Mouse (Mus musculus): ENCODE measurements around the gene Ddb2. TPM values are rescaled to one million over a fixed set of nuclear protein-coding genes. Genes with fewer than 3 reads are reported as not detected.

The Ddb2 gene
- polyA plus RNA-seq, 1 experiment = 3.3 TPM

DNA sequence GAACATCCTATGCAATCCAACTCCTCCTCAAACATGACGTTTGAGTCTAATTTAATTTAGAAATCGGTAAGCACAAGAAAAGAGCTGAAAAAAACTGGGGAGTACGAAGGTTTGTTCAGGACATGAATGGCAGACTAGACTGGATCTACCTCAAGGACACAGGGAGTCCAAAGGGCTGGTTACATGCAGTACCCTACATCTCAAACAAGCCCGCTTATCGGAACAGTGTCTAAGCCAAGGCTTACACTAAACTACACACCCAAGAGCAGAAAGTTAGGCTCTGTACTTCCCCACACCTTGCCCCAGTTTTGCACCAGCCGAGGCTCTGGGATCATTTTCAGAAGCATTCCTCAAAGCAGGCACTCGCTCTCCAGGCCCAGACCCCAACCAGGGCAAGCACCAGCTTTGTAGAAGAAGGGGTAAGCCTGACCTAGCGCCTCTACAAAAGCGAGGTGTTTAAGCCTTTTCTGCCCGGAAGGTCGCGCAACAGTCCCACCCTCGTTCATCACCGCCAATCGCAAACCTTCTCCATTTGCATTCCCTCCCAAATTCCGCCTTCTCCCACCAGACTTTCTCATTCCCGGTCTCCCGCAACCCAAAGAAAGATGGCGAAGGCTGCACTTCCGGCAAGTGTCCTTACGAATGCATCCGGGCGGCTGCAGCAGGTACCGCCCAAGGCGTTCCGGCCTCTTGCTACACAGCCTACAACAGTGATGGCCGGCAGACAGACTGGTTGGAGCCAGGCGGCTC, 34.4 kb downstream of the Ddb2 start, which contains the start of the genes Nr1h3 and Acp2:
Nr1h3 (minus strand) TSS at position 613 of the 750 bp plus-strand sequence.
Acp2 (plus strand) TSS at position 664 of the 750 bp plus-strand sequence.
- peaks cover 5% of the 10 kb centered on the region; the same call in 1 of the 2 replicates for H3K4me1 ChIP-seq (ENCODE audit: control insufficient read depth, insufficient read depth, insufficient read length, low read length)
- peaks cover 18% of the 10 kb centered on the region for H3K36me3 ChIP-seq (ENCODE audit: control insufficient read depth, insufficient read depth, low read length)
- H3K4me3 ChIP-seq (ENCODE audit: low read depth, low read length) = peak within 1 kb of the TSS; percentile 71
- under 1% methylated on average over 28 of the region's 28 CpGs for WGBS
- H3K27ac ChIP-seq (ENCODE audit: insufficient read depth, low read depth, low read length) = peak within 1 kb of the TSS; percentile 96
- no peaks in the 10 kb centered on the region for H3K27me3 ChIP-seq (ENCODE audit: control insufficient read depth, insufficient read depth, low read length)
- no peak for TF ChIP-seq CTCF (IDR thresholded peaks at IDR 0.05; ENCODE audit: extremely low read depth, insufficient read length, insufficient replicate concordance, low read depth, low read length)
- TF ChIP-seq POLR2A (IDR thresholded peaks at IDR 0.05; ENCODE audit: low read depth, low read length) = peak; percentile 70

DNA sequence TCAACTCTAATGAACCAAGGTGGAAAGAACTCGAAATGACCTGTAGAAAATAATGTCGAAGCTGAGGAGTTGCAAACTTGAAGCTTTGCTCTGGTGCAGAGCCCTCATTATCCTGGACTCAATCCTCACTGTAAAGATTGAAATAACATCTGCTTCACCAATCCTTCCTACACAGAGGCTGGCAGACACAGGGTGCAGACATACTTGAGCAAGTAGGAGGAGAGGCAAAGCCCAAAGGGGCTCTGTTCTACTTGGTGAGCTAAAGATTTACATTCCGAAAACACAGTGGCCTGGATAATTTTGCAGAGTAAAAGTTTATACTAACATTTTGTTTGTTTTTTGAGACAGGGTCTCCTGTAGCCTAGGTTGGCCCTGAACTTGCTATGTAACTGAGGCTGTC, 37.9 kb downstream of the Ddb2 start:
- WGBS = 84% methylated on average over 3 of the region's 3 CpGs
- peaks cover 14% of the 10 kb centered on the region; the same call in 1 of the 2 replicates for H3K4me1 ChIP-seq (ENCODE audit: control insufficient read depth, insufficient read depth, insufficient read length, low read length)

DNA sequence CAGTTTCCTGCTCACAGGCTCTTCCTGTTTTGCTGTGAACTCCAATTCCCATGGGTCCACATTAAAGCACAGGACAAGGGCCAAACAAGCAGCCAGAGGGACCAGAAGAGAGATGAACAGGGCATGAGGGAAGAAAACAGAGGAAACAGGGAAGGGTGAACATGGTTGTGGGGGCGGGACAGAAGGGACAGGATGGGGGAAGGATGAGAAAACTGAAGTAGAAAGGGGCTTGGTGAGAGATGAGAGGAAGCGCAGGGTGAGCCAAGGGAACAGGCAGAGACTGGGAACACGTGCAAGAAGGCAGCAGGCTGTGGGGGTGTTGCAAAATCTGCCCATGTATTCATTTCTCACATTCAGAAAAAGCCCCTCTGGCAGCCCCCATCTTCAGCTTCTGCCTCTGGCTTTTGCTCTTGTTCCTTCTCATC, 40.2 kb downstream of the Ddb2 start:
- 73% methylated on average over 3 of the region's 3 CpGs for WGBS
- H3K27ac ChIP-seq (ENCODE audit: insufficient read depth, low read depth, low read length) = peak overlapping the region; percentile 74

More for the DNA sequence above, 37.9 kb downstream of the Ddb2 start:
- TF ChIP-seq POLR2A (IDR thresholded peaks at IDR 0.05; ENCODE audit: low read depth, low read length) = no peak
- no peak for TF ChIP-seq CTCF (IDR thresholded peaks at IDR 0.05; ENCODE audit: extremely low read depth, insufficient read length, insufficient replicate concordance, low read depth, low read length)
- H3K4me3 ChIP-seq (ENCODE audit: low read depth, low read length) = no peak overlapping the region
- H3K36me3 ChIP-seq (ENCODE audit: control insufficient read depth, insufficient read depth, low read length) = no peaks in the 10 kb centered on the region
- H3K27me3 ChIP-seq (ENCODE audit: control insufficient read depth, insufficient read depth, low read length) = no peaks in the 10 kb centered on the region
- no peak overlapping the region for H3K27ac ChIP-seq (ENCODE audit: insufficient read depth, low read depth, low read length)

DNA sequence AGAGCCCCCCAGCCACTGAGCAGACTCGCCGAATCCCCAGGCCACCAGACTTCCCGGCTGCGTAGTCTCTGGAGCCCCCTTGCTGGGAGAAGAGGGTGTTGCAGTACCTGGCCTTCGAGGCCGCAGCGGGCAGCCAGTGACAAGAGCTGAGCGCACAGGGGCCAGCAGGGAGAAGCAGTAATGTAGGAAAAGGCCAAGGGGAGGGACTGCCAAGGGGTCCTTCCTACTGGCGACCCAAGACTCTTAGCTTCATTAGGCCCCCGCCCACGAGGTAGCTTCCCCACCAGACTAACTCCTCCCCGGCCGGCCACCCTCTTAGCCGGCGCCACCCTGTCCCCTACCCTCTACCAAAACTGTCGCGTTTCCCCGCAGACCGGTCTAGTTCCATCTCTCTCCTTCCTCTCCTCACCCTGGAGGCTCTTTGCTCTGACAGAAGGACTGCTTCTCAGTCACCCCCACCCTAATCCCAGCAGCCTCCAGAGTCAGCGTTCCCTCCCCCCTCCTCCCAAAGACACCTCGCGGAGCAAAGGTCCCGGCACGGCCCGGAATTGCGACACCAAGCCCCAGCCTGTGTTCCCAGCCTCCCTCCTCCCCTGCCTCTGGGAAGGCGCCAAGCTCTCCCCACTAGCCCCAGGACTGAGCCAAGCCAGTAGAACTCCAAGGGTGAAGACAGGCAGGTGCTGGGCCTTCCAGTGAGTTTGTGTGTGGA, 42.0 kb downstream of the Ddb2 start:
- H3K27me3 ChIP-seq (ENCODE audit: control insufficient read depth, insufficient read depth, low read length) = no peaks in the 10 kb centered on the region
- TF ChIP-seq CTCF (IDR thresholded peaks at IDR 0.05; ENCODE audit: extremely low read depth, insufficient read length, insufficient replicate concordance, low read depth, low read length) = peak; percentile 71
- TF ChIP-seq POLR2A (IDR thresholded peaks at IDR 0.05; ENCODE audit: low read depth, low read length) = peak; percentile 54; the same call in 1 of the 2 replicates
- peak overlapping the region; percentile 90 for H3K27ac ChIP-seq (ENCODE audit: insufficient read depth, low read depth, low read length)
- WGBS = 3% methylated on average over 27 of the region's 27 CpGs
- H3K4me3 ChIP-seq (ENCODE audit: low read depth, low read length) = peak overlapping the region; percentile 78
- H3K4me1 ChIP-seq (ENCODE audit: control insufficient read depth, insufficient read depth, insufficient read length, low read length) = peaks cover 12% of the 10 kb centered on the region
- H3K36me3 ChIP-seq (ENCODE audit: control insufficient read depth, insufficient read depth, low read length) = peaks cover 13% of the 10 kb centered on the region

More for the DNA sequence above, 40.2 kb downstream of the Ddb2 start:
- H3K27me3 ChIP-seq (ENCODE audit: control insufficient read depth, insufficient read depth, low read length) = no peaks in the 10 kb centered on the region
- H3K4me3 ChIP-seq (ENCODE audit: low read depth, low read length) = no peak overlapping the region
- peaks cover 12% of the 10 kb centered on the region; the same call in 1 of the 2 replicates for H3K4me1 ChIP-seq (ENCODE audit: control insufficient read depth, insufficient read depth, insufficient read length, low read length)
- H3K36me3 ChIP-seq (ENCODE audit: control insufficient read depth, insufficient read depth, low read length) = peaks cover 4% of the 10 kb centered on the region
- no peak for TF ChIP-seq POLR2A (IDR thresholded peaks at IDR 0.05; ENCODE audit: low read depth, low read length)
- no peak for TF ChIP-seq CTCF (IDR thresholded peaks at IDR 0.05; ENCODE audit: extremely low read depth, insufficient read length, insufficient replicate concordance, low read depth, low read length)

DNA sequence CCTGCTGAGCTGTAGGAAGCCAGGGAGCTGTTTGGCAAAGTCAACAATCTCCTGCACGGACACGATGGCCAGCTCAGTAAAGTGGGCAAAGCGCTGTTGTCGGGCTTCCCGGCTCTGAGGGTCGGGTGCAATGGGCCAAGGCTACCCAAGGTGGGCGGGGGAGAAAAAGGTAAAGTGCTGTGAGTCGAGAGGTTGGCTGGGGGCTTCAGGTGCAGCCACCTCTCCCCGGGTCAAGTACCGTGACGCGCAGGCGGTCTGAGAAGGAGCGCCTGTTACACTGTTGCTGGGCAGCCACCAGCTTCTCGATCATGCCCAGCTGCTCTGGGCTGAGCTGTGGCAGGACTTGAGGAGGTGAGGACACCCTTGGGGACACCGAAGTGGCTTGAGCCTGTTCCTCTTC, 46.3 kb downstream of the Ddb2 start:
- no peak for TF ChIP-seq CTCF (IDR thresholded peaks at IDR 0.05; ENCODE audit: extremely low read depth, insufficient read length, insufficient replicate concordance, low read depth, low read length)
- TF ChIP-seq POLR2A (IDR thresholded peaks at IDR 0.05; ENCODE audit: low read depth, low read length) = no peak
- H3K36me3 ChIP-seq (ENCODE audit: control insufficient read depth, insufficient read depth, low read length) = peaks cover 23% of the 10 kb centered on the region
- H3K27me3 ChIP-seq (ENCODE audit: control insufficient read depth, insufficient read depth, low read length) = no peaks in the 10 kb centered on the region
- no peak overlapping the region for H3K27ac ChIP-seq (ENCODE audit: insufficient read depth, low read depth, low read length)
- H3K4me3 ChIP-seq (ENCODE audit: low read depth, low read length) = no peak overlapping the region
- peaks cover 7% of the 10 kb centered on the region for H3K4me1 ChIP-seq (ENCODE audit: control insufficient read depth, insufficient read depth, insufficient read length, low read length)
- 91% methylated on average over 16 of the region's 16 CpGs for WGBS

DNA sequence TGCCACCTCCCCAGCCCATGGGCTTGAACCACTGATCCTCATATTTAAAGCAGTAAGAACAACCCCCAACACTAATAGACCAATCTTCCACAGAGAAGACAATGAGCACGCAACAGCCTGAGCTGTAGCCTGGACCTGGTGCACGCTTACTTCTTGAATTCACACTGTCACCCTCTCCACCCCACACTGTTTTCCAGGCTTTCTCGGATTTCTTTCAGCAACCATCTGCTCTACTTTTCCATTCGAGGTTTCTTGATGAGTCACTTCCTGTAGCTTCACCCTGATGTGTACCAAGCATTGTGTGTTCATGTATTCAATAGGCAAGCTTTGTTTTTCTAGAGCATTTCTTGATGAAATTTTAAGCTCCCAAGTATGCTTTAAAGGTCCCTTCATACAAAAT, 49.4 kb downstream of the Ddb2 start:
- H3K4me1 ChIP-seq (ENCODE audit: control insufficient read depth, insufficient read depth, insufficient read length, low read length) = peaks cover 10% of the 10 kb centered on the region
- H3K36me3 ChIP-seq (ENCODE audit: control insufficient read depth, insufficient read depth, low read length) = peaks cover 22% of the 10 kb centered on the region
- H3K27me3 ChIP-seq (ENCODE audit: control insufficient read depth, insufficient read depth, low read length) = no peaks in the 10 kb centered on the region
- WGBS = 62% methylated on average over 4 of the region's 4 CpGs
- H3K4me3 ChIP-seq (ENCODE audit: low read depth, low read length) = no peak overlapping the region
- TF ChIP-seq CTCF (IDR thresholded peaks at IDR 0.05; ENCODE audit: extremely low read depth, insufficient read length, insufficient replicate concordance, low read depth, low read length) (no peak), POLR2A (IDR thresholded peaks at IDR 0.05; ENCODE audit: low read depth, low read length) (no peak)
- no peak overlapping the region for H3K27ac ChIP-seq (ENCODE audit: insufficient read depth, low read depth, low read length)

DNA sequence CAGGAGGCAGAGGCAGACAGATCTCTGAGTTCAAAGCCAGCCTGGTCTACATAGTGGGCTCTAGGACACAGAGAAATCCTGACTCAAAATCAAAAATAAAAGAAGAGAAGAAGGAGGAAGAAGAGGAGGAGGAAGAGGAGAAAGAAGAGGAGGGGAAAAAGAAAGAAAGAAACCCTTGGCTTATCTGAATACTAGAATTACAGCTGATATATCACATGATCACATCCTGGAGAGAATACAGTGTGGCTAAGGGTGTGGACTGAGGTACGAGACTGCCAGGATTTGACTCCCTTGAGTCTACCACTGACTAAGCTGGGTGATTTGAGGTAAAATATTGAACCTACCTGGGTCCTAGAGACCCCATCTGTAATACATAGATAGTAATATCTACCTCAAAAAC, 50.6 kb downstream of the Ddb2 start:
- TF ChIP-seq POLR2A (IDR thresholded peaks at IDR 0.05; ENCODE audit: low read depth, low read length) (no peak), CTCF (IDR thresholded peaks at IDR 0.05; ENCODE audit: extremely low read depth, insufficient read length, insufficient replicate concordance, low read depth, low read length) (no peak)
- Histone ChIP-seq H3K4me3 (ENCODE audit: low read depth, low read length) (no peak overlapping the region), H3K27me3 (ENCODE audit: control insufficient read depth, insufficient read depth, low read length) (no peaks in the 10 kb centered on the region), H3K4me1 (ENCODE audit: control insufficient read depth, insufficient read depth, insufficient read length, low read length) (peaks cover 13% of the 10 kb centered on the region), H3K36me3 (ENCODE audit: control insufficient read depth, insufficient read depth, low read length) (peaks cover 17% of the 10 kb centered on the region; the same call in 1 of the 2 replicates), H3K27ac (ENCODE audit: insufficient read depth, low read depth, low read length) (no peak overlapping the region)
- WGBS = 32% methylated on average over 1 of the region's 1 CpGs

All from small intestine, adult 2 months (tissue).